Mouse (Mus musculus) urinary bladder, postnatal 25 days (tissue): ENCODE data around the gene Gm4201.
"Not testable (repeated sequence)": the region's sequence is repeated elsewhere in the genome, so short reads cannot be mapped to it uniquely, and the experiment has no call there.

ENCODE experiments used
- DNase-seq: peaks from one replicate; pipeline ENCODE4 v3.0.0; 2022; ENCODE audit warnings: low spot score

Gene Gm4201

GRCm38 (mm10) chr7:22565243-22565642, at the start of gene Gm4201:
Gene Gm4201 (minus strand): TSS chr7:22565343.
- DNase-seq, result not testable (repeated sequence)

DNA sequence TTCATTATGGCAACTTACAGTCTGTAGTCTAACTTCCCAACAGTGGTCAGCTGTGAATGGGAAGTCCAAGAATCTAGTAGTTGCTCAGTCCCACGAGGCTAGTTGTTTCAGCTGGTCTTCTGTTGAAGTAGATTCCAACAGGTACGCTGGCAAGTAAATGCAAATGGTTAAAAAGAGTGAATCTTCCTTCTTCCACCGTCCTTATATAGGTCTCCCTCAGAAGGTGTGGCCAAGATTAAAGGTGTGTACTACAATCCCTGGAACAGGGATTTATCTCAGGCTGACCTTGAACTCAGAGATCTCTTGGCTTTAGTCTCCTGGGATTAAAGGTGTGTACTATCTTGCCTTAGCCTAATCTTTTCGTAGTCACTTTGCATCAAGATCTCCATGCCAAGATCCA, 22.9 kb upstream of the Gm4201 start, which contains the start of gene Gm4565:
Gene Gm4565 (minus strand): TSS at position 101 of the 400 bp plus-strand sequence.
- not testable (repeated sequence) for DNase-seq

- not testable (repeated sequence) for DNase-seq
These were observed 30.4 kb downstream of the Gm4201 start, which contains the start of gene Gm8677 for GRCm38 (mm10) chr7:22534787-22535186. Gene Gm8677 (minus strand): TSS chr7:22534887.

GRCm38 (mm10) chr7:22522667-22523066, 42.5 kb downstream of the Gm4201 start, which contains the start of gene Vmn1r152:
Gene Vmn1r152 (plus strand): TSS chr7:22522967.
- not testable (repeated sequence) for DNase-seq
